Mouse (Mus musculus) heart, adult 9 months (tissue): ENCODE data around the gene Zbtb21.
"Not testable (repeated sequence)": the region's sequence is repeated elsewhere in the genome, so short reads cannot be mapped to it uniquely, and the experiment has no call there.

Experiments used
- DNase-seq, 2 experiments: peaks; one replicate each; pipeline ENCODE4 v3.0.0; 2022; ENCODE audit warnings: low spot score in 2 of 2

The Zbtb21 gene

DNA sequence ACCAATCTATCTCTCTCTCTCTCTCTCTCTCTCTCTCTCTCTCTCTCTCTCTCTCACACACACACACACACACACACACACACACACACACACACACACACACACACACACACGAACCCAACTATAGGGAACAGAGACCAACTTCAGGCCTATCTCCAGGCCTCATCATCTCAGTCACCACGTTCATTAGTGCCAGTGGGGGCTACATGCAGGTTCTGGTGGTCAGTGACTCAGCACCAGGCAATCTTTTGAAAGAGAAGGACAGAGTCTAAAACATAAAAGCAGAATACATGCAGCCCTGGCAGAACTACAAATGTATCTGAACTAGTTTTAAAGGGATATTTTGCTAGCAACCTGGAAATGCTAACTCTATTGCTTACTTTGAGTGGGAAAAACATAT is 15.4 kb downstream of the Zbtb21 start:
- DNase-seq = not testable (repeated sequence)

GRCm38 (mm10) chr16:97941844-97942243 is 20.6 kb downstream of the Zbtb21 start:
- DNase-seq = no peak

GRCm38 (mm10) chr16:97940471-97940973 is 21.9 kb downstream of the Zbtb21 start:
- no peak for DNase-seq

DNA sequence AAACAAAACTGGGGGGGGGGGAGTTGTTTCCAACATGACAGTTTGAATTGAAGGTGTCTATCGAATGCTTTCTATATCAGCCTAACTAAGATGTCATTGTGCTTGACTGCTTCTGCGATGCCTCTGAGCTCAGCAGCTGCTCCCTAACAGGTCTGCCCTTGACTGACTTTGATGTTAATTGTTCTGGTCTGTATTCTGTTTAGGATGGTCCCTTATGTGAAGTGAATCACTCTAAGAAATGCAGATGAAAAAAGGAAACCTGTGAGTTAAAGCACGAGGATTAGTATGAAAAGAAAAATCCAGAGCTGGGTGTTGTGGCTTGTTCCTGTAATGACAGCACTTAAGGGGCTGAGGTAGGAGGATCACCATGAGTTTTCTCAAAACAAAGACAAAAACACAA is 26.6 kb downstream of the Zbtb21 start:
- DNase-seq = no peak

DNA sequence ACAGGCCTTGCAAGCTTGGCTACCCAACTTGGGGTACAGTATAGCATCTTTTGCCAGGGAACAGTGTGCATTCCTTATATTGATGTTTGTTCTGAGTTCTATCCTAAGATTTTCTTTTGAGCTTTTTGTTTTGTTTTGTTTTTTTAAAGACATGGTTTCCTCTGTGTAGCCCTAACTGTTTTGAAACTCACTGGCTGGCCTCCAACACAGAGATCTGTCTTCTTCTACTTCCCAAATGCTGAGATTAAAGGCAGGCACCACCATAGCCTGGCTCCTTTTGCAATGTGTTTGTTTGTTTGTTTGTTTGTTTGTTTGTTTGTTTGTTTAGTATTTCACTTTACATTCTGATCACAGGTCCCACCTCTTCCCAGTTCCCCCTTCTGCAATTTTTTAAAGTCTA is 32.2 kb downstream of the Zbtb21 start:
- DNase-seq = peak in 1 of 2 experiments; percentile 45

DNA sequence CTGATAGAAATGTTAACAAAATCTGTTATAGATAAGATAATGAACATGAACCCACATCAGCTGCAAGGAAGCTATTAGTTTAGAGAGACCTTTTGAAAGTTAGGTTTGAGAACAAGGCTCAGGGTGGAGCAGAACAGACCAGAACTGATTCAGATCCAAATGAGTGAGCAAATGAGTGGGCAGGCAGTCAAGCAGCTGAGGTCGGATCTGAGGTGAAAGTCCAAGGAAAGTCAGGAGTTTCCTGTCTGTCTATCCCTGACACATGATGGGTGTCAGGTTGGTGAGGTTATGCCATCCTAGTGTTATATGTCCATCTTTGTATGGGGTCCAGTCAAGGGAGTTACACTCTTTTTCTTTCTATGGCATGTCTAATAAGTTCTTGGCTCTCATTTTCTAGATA is 32.9 kb downstream of the Zbtb21 start:
- peak; percentile 18 to 51 for DNase-seq

- DNase-seq = no peak
Observed at GRCm38 (mm10) chr16:97927331-97927938, 35.0 kb downstream of the Zbtb21 start.

DNA sequence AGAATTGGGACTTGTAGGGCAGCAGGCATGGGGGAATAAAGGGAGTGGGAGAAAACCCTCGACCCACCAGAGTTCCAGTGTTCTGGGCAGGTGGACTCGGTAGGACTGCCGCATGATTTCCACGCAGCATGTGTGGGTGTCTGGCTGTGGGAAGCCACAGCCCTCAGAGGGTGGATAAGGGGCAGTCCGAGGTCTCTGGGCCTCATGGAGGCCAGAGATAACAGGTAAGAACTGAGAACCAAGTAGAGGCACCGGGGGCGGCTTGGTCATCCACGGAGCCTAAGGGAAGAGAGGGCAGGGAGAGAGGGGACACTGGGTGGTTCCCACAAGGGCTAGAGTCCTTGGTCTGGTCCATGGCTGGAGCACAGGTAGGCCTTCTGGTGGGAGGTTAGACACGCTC is 36.0 kb downstream of the Zbtb21 start:
- no peak for DNase-seq

DNA sequence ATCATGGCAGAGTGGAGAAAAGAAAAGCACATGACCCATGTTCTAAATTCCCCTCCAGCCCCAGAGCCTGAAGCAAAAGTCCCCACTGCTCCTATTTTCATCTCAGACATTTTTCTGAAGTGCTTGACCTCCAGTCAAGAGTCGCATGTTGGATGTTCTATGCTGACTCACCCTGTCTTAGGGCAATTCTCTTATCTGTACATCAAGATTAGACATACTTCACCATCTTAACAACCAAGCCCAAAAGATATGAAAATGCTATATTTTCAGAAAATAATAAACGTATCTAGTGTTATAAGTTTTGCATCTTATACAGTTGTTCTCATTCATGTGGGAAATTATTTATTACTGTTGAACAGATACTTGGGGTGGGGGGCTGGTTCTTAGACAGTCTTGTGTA is 36.7 kb downstream of the Zbtb21 start:
- no peak for DNase-seq

DNA sequence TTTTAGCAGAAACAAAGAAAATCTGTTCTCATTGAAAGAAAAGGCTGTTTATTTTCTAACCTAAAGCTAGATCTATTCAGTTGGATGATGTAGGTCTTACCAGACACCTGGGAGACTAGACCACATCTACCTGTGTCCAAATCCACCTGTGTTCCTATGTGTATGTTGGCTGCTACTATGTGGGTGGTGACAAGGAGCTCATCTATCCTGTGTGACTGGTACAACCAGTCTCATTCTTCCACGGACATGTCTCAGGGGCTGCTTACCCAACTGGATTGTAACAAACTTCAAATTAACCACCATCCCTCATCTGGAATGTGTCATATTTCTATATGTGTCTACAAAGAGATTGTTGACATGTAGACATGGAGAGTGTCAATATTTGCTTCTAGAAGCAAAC is 38.7 kb downstream of the Zbtb21 start:
- no peak for DNase-seq

- DNase-seq = no peak
Observed at GRCm38 (mm10) chr16:97922779-97923126, 39.7 kb downstream of the Zbtb21 start.

DNA sequence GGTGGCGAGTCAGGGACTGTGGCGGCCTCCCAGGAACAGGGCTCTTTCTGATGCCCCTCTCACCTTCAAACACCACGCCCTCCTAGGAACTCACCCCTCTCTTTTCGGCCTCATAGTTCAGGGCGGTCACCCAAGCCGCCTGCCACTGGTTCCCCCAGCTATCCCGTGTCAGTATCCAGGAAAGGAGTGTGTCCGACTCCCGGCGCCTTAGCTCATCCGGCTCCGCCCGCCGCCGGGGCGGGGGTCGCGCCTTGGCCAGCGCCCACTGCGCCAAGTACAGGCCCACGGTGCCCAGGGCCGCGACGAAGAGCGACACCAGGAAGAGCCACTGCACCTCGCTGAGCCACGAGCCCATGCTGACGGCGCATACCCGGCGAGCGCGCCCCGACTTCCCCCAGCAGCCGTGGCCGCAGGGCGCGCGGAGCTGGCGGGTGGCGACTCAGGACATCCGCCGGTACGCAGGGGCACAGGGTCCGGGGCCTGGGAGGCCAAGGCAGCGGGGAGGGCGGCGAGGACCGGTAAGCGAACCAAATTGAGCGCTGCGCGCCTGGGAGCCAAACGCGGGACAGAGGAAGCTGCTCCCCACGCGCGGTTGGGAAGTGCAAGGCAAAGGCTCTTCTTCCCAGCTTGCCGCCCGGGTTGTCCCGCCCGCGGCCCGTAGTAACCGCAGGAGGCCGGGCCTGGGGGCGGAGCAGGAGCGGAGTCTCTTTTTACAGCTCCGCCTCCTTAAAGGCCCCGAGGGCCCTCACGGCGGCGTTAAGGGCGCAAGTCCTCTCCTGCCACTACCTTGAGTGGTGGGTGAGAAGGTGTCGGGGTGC is 40.3 kb downstream of the Zbtb21 start:
- peak; percentile 91 to 92 for DNase-seq

DNA sequence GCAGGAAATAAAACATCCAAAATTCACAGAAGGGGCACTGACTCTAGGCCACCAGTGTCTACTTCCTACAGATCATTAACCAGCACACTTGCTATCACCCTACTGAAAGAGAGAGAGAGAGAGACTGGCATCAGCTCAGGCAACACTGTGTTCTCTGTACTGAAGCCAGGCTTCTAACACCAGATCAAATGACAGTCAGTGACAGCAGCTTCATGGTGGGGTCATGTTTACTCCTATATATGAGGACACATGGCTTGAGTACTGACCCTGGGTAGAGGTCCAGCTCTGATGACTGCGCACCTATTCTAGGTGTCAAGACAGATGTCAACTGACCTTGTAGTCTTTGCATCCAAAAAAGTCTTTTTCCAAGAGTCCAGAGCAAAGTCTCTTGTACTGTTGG is 41.8 kb downstream of the Zbtb21 start:
- DNase-seq = peak; percentile 28 to 34

DNA sequence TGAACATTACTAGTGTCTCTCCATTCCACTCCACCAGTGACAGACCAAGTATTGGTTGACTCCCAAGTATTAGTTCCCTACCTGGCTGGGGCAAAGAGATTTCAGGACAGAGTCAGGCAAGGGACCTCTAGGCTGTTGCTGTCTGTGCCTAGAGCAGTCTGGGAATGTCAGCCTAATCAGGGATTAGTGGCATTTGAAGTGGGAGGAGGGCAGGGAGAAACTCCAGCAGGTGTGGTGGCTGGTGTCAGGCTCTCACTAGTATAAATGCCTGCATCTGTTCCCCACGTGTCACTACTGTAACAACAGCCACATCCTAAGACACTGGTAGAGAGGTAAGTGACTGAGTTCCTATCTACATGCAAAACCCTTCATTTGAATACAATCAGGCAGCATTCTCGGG is 42.6 kb downstream of the Zbtb21 start:
- no peak for DNase-seq

GRCm38 (mm10) chr16:97912873-97913272 is 49.5 kb downstream of the Zbtb21 start:
- DNase-seq = no peak

- no peak for DNase-seq
Observed at GRCm38 (mm10) chr16:97909356-97909755, 53.1 kb downstream of the Zbtb21 start.

- no peak for DNase-seq
Observed at GRCm38 (mm10) chr16:97907496-97907895, 54.9 kb downstream of the Zbtb21 start.

GRCm38 (mm10) chr16:97906337-97906736 is 56.1 kb downstream of the Zbtb21 start:
- no peak for DNase-seq

DNA sequence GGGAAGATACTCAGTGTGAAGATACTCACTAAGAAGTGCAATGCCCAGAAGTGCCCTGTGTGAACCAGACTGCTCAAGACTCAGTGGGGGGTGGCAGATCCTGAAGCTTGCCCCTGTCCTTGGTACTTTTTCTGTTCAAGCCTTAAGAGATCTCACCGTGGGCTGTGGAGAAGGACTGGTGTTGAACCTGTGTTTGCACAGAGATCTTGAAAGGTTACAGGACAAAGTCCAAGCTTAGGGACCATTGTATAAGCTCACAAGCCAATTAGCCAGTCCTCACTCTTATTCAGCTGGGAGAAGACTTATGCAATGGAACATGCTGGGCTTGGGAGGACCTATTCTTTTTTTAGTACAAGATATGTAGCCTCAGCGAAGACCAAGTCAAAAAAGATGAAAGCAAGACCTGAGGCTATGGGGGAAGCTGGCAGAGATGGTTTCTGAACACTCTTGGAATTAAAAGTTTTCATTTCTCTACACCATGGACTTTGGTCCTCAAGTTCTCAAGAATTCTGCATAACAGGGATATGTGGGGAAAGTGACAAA is 56.9 kb downstream of the Zbtb21 start:
- DNase-seq = peak; percentile 52 to 58

GRCm38 (mm10) chr16:97904035-97904434 is 58.4 kb downstream of the Zbtb21 start:
- DNase-seq = no peak

DNA sequence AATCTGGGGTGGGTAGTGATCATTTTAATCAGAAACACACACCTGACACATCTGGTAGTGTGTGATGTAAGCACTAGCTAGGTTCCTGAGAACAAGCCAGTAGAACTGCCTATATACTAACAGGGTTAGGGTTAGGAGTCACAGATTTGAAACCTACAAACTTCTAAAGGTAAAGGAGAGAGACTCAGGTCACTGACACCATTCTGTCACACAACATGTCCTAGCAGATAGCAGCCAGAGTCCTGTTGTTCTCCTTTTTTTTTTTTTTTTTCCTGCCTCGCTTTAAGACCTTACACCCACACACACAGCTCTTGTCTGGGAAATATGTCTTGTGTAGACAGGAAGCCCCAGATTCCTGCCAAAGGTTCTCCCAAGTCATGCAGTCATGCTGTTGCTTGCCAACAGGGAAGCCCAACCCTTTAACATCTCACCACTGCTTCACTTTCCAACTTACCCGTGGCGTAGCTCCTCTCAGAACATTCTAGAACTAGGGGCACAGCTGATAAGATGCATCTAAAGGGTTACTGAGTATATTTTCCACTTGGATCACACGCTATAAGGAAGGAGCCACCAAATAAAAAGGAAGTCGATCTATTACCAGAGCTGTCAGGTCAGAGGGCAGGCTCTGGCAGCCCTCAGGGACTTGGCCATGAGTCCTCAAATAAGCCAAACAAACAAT is 64.9 kb downstream of the Zbtb21 start:
- DNase-seq = peak; percentile 90 to 92
